Mouse (Mus musculus) MEL (cell line): ENCODE measurements around the gene Eif1. TPM values are rescaled to one million over a fixed set of nuclear protein-coding genes. Genes with fewer than 3 reads are reported as not detected.

ENCODE experiments used
- DNase-seq: peaks from one replicate; pipeline ENCODE4 v3.0.0; 2011; ENCODE audit warnings: low read depth, low spot score
- H3K27ac ChIP-seq: 2 replicates; pipeline ENCODE4 v1.5.1; 2012; ENCODE audit warnings: low read depth, mild to moderate bottlenecking, control low read depth, low read length, moderate library complexity; ENCODE audit not compliant: control insufficient read depth
- H3K27me3 ChIP-seq, 2 experiments: fragments of 150-350 bp in 1 of 2; sonication (generic) in 1 of 2; 2 replicates each; pipeline ENCODE4 v1.6.1; 2012; ENCODE audit warnings: low read length in 2 of 2, mild to moderate bottlenecking in 2 of 2, improper control_type of control experiment in 1 of 2, moderate library complexity in 1 of 2; ENCODE audit not compliant: insufficient read depth in 2 of 2, control insufficient read depth in 1 of 2
- H3K36me3 ChIP-seq, 2 experiments: 2 replicates each; pipeline ENCODE4 v1.6.1; 2012 to 2014; ENCODE audit warnings: low read length in 2 of 2, improper control_type of control experiment in 1 of 2, inconsistent platforms in 1 of 2, mild to moderate bottlenecking in 1 of 2; ENCODE audit not compliant: insufficient read depth in 2 of 2, control insufficient read depth in 1 of 2
- H3K4me1 ChIP-seq, 2 experiments: fragments of 150-350 bp in 1 of 2; sonication (generic) in 1 of 2; 2 replicates each; pipeline ENCODE4 v1.6.1; 2012; ENCODE audit warnings: low read length in 2 of 2, improper control_type of control experiment in 1 of 2, mild to moderate bottlenecking in 1 of 2; ENCODE audit not compliant: insufficient read depth in 2 of 2, control insufficient read depth in 1 of 2
- H3K4me3 ChIP-seq, 2 experiments: fragments of 150-350 bp in 1 of 2; sonication (generic) in 1 of 2; 2 replicates each; pipeline ENCODE4 v1.5.1; 2012; ENCODE audit warnings: low read depth in 2 of 2, low read length in 2 of 2, mild to moderate bottlenecking in 2 of 2, moderate library complexity in 2 of 2, control low read depth in 1 of 2, improper control_type of control experiment in 1 of 2; ENCODE audit not compliant: control insufficient read depth in 1 of 2, insufficient read depth in 1 of 2
- H3K79me2 ChIP-seq: 2 replicates; pipeline ENCODE4 v1.6.1; 2012; ENCODE audit warnings: mild to moderate bottlenecking, low read length, moderate library complexity; ENCODE audit not compliant: control insufficient read depth, poor library complexity, insufficient read depth
- H3K9ac ChIP-seq: 2 replicates; pipeline ENCODE4 v1.6.1; 2012; ENCODE audit warnings: low read depth, mild to moderate bottlenecking, control low read depth, low read length, moderate library complexity; ENCODE audit not compliant: control insufficient read depth, poor library complexity, severe bottlenecking
- H3K9me3 ChIP-seq: fragments of 150-350 bp; sonication (generic); replicated peaks from 2 replicates; pipeline ENCODE4 v1.6.1; 2012; ENCODE audit warnings: mild to moderate bottlenecking, low read length, improper control_type of control experiment, moderate library complexity; ENCODE audit not compliant: insufficient read depth
- BHLHE40 ChIP-seq: IDR thresholded peaks from 2 replicates; pipeline ENCODE4 v1.6.1; 2012; ENCODE audit warnings: low read depth, mild to moderate bottlenecking, inconsistent platforms, low read length, improper control_type of control experiment, borderline replicate concordance
- E2F4 ChIP-seq: IDR thresholded peaks from 2 replicates; pipeline ENCODE4 v1.6.1; 2011; ENCODE audit warnings: low read depth, low read length, improper control_type of control experiment, borderline replicate concordance
- KAT2A ChIP-seq: conservative IDR thresholded peaks from 2 replicates; pipeline ENCODE4 v1.6.1; 2012; ENCODE audit warnings: low read depth, low read length, improper control_type of control experiment, inconsistent platforms
- MAFK ChIP-seq: IDR thresholded peaks from 2 replicates; pipeline ENCODE4 v1.6.1; 2011; ENCODE audit warnings: low read depth, mild to moderate bottlenecking, low read length, improper control_type of control experiment, borderline replicate concordance
- MAX ChIP-seq: IDR thresholded peaks from 2 replicates; pipeline ENCODE4 v1.6.1; 2011; ENCODE audit warnings: low read length, improper control_type of control experiment
- NRF1 ChIP-seq: IDR thresholded peaks from 2 replicates; pipeline ENCODE4 v1.6.1; 2014; ENCODE audit warnings: low read depth, mild to moderate bottlenecking, inconsistent platforms, low read length, improper control_type of control experiment, moderate library complexity; ENCODE audit not compliant: poor library complexity, insufficient read depth, severe bottlenecking
- POLR2A ChIP-seq, 2 experiments: IDR thresholded peaks; 2 replicates each; pipeline ENCODE4 v1.6.1; 2011 to 2012; ENCODE audit warnings: low read length in 2 of 2, mild to moderate bottlenecking in 2 of 2, control low read depth in 1 of 2, improper control_type of control experiment in 1 of 2, low read depth in 1 of 2, moderate library complexity in 1 of 2; ENCODE audit not compliant: control insufficient read depth in 1 of 2, insufficient read depth in 1 of 2, poor library complexity in 1 of 2
- POLR2AphosphoS5 ChIP-seq: IDR thresholded peaks from 2 replicates; pipeline ENCODE4 v1.6.1; 2012; ENCODE audit warnings: low read depth, borderline replicate concordance, mild to moderate bottlenecking, inconsistent platforms, low read length, moderate library complexity, mixed read lengths
- SMC3 ChIP-seq: IDR thresholded peaks from 2 replicates; pipeline ENCODE4 v1.6.1; 2011; ENCODE audit warnings: low read depth, low read length, improper control_type of control experiment
- USF1 ChIP-seq: IDR thresholded peaks from 2 replicates; pipeline ENCODE4 v1.6.1; 2014; ENCODE audit warnings: low read depth, mild to moderate bottlenecking, inconsistent platforms, low read length, improper control_type of control experiment, moderate library complexity
- ZNF384 ChIP-seq: IDR thresholded peaks from 2 replicates; pipeline ENCODE4 v1.6.1; 2012; ENCODE audit warnings: low read depth, mild to moderate bottlenecking, inconsistent platforms, low read length, improper control_type of control experiment
- polyA plus RNA-seq, 2 experiments: library from polyadenylated mRNA; stranded (reverse) in 1 of 2; unstranded in 1 of 2; fragments of >175 nt in 1 of 2; fragments of >200 nt in 1 of 2; gene quantifications; 2 replicates each; pipeline versions ENCODE4 v1.2.1 to v1.2.4; 2012; ENCODE audit warnings: low replicate concordance in 2 of 2, low read depth in 1 of 2; ENCODE audit not compliant: insufficient read length in 2 of 2, insufficient read depth in 1 of 2, missing spikeins in 1 of 2
- total RNA-seq: library from RNA; depleted of rRNA; stranded (reverse); fragments of 300-350 nt; gene quantifications from 2 replicates; pipeline ENCODE4 v1.2.3, GENCODE M21; 2012

Gene Eif1
- total and polyA plus RNA-seq, 3 experiments = 289 to 926 (median 320) TPM

DNA sequence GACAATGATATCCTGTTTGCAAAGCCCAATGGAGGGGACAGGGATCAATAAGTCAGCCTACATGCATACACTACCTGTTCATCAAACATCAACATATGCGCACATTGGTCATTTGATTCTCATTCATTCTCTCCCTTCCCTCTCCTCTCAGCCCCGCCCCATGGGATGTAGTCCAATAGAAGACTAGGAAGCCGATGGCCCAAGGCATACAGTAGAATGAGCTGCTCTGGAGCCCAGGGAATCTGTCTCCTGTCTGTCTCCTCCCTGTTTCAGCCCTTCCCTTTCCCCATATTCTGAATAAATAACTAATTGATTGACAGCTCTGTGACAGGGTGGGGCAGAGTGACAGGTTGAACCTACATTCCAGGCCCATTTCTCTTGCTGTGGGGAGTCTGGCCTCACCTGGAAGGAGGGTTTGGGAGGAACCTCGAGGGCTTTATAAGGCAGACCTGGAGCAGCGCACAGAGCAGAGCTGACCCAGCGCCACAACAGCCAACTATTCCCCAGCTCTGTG is 14.3 kb downstream of the Eif1 start, which contains the start of gene Gast:
Gene Gast (plus strand): TSS at position 464 of the 514 bp plus-strand sequence.
- H3K27ac ChIP-seq = no peak within 1 kb of the TSS
- DNase-seq = no peak
- no peak within 1 kb of the TSS for H3K4me3 ChIP-seq
- H3K27me3 ChIP-seq = peaks cover 1 to 6% of the 10 kb centered on the region in 2 experiments
- H3K9ac ChIP-seq = no peak within 1 kb of the TSS
- no peaks in the 10 kb centered on the region for H3K4me1 ChIP-seq
- H3K9me3 ChIP-seq = no peaks in the 10 kb centered on the region
- TF ChIP-seq BHLHE40 (no peak), MAX (no peak), ZNF384 (no peak), KAT2A (no peak), NRF1 (no peak), E2F4 (no peak), POLR2AphosphoS5 (no peak), SMC3 (no peak)
- no peaks in the 10 kb centered on the region for H3K79me2 ChIP-seq
- no peaks in the 10 kb centered on the region for H3K36me3 ChIP-seq

DNA sequence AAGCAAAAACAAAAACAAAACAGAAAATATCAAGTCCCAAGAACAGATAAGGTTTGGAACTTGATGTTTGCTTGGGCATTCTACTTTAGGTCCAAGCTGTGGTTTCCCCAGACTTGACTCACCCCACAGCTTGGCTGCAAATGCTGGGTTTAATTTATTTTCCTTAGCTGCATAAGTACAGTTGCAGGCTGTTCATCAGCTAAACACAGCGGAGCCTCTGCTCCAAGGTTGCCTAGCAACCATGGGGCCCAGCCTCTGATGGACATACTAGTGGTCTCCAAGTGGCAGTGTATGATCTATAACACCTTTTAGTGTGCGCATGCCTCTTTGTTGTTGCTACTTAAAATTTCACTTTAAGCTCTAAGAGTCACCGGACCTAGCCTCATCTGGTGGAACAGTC is 16.0 kb downstream of the Eif1 start:
- no peaks in the 10 kb centered on the region for H3K36me3 ChIP-seq
- no peaks in the 10 kb centered on the region for H3K79me2 ChIP-seq
- no peaks in the 10 kb centered on the region for H3K4me1 ChIP-seq
- H3K9ac ChIP-seq = no peak overlapping the region
- peaks cover 1 to 13% of the 10 kb centered on the region in 2 experiments for H3K27me3 ChIP-seq
- DNase-seq = no peak
- TF ChIP-seq POLR2A (IDR thresholded peaks at IDR 0.05; ENCODE audit: control insufficient read depth in 1 of 2, insufficient read depth in 1 of 2, low read depth in 1 of 2, low read length in 2 of 2, poor library complexity in 1 of 2) = no peak
- no peak for TF ChIP-seq MAFK
- no peak for TF ChIP-seq USF1
- no peak overlapping the region for H3K4me3 ChIP-seq
- no peak overlapping the region for H3K27ac ChIP-seq
- no peaks in the 10 kb centered on the region for H3K9me3 ChIP-seq

DNA sequence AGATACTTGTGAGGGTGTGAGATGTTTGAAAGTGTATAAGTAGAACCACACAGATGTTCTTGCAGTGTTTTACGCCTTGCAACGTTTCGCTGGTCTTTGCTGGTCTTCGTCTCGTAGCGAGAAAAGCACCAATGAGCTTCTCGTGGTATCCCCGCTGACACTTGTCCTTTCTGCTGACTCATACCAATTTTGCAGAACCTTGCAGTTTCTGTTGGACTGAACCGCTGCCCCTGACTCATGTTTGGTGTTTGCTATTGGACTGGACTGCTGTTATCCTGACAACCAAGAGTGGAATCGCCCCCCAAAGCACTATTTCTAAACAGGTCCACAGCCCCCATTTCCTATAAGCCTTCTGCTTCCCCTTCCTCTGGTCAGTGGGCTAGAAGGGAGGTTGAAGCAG is 24.6 kb downstream of the Eif1 start:
- no peaks in the 10 kb centered on the region for H3K36me3 ChIP-seq
- no peaks in the 10 kb centered on the region for H3K9me3 ChIP-seq
- no peak overlapping the region for H3K9ac ChIP-seq
- no peak overlapping the region for H3K4me3 ChIP-seq
- H3K4me1 ChIP-seq = no peaks in the 10 kb centered on the region
- no peaks in the 10 kb centered on the region for H3K79me2 ChIP-seq
- H3K27me3 ChIP-seq = peaks cover 0 to 6% of the 10 kb centered on the region in 2 experiments; a peak in 3 of 4 replicates
- DNase-seq = no peak
- TF ChIP-seq BHLHE40 = no peak
- no peak overlapping the region for H3K27ac ChIP-seq
